Comparison of ENCODE assay signal across 31 mouse cellular contexts in the genomic region with DNA sequence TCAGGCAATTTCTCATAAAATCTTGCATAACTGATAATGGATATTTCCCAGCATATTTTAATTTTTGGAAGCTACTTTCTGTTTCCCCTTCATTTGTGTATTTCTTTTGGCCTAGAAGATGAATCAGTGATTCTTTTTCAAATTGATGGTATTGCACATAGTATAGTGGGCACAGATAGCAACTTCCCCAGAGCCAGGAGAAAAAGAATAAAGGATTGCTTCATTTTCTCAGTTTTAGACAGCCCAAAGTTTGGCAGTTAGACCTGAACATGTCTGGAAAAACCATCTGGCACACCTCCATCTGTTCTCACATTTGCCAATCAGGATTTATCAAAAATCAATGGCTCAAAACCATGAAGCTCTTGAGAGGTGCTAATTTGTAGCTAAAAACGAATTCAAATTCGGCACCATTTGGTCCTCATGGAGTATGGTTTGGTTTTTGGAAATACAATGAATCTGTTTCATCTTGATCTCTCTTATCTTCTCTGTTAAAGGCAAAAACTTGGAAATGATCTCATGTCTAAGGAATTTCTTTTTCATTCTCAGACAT.
DNase-seq lines count a peak whose midpoint lies in the region; ATAC-seq and TF ChIP-seq lines count a peak whose summit lies in the region.
"Had no signal": no experiment of that assay in that cellular context is flagged by ENCODE, and none has a peak within 500 bp of the region (broad histone marks: within the 10 kb centered on the region; RNA-seq: fewer than 3 reads in every experiment).

No protein-coding gene starts in this region.

- no peak overlapping the region for H3K4me2 ChIP-seq in forebrain, embryonic 13.5 days
- no peak overlapping the region for H3K4me2 ChIP-seq in forebrain, postnatal 0 days (ENCODE audit: low read depth)
- no peak overlapping the region for H3K4me2 ChIP-seq in midbrain, embryonic 14.5 days (ENCODE audit: low read length)
- no peak overlapping the region for H3K4me2 ChIP-seq in hindbrain, embryonic 16.5 days (ENCODE audit: low read length)
- H3K4me2 ChIP-seq: embryonic facial prominence, embryonic 15.5 days; heart, embryonic 11.5 days; hindbrain, embryonic 13.5 days; limb, embryonic 13.5 days; liver, embryonic 11.5 days; lung, embryonic 15.5 days; midbrain, embryonic 11.5 days; neural tube, embryonic 13.5 days; stomach, embryonic 15.5 days had no signal

- H3K36me3 ChIP-seq in forebrain, embryonic 13.5 days (ENCODE audit: poor library complexity, severe bottlenecking) = no peaks in the 10 kb centered on the region
- H3K36me3 ChIP-seq in forebrain, embryonic 10.5 days (replicated peaks) = no peaks in the 10 kb centered on the region
- no peaks in the 10 kb centered on the region for H3K36me3 ChIP-seq in forebrain, postnatal 0 days (ENCODE audit: insufficient read depth)
- H3K36me3 ChIP-seq in midbrain, embryonic 14.5 days (ENCODE audit: control insufficient read depth, insufficient read depth, low read length) = no peaks in the 10 kb centered on the region
- H3K36me3 ChIP-seq in hindbrain, embryonic 16.5 days (ENCODE audit: control insufficient read depth, insufficient read depth, low read length) = no peaks in the 10 kb centered on the region
- H3K36me3 ChIP-seq: embryonic facial prominence, embryonic 10.5 days; embryonic facial prominence, embryonic 15.5 days; G1E; hindbrain, embryonic 13.5 days; limb, embryonic 13.5 days; lung, embryonic 15.5 days; neural tube, embryonic 13.5 days; stomach, embryonic 15.5 days had no signal

- H3K27me3 ChIP-seq in forebrain, embryonic 13.5 days = no peaks in the 10 kb centered on the region
- no peaks in the 10 kb centered on the region for H3K27me3 ChIP-seq in forebrain, embryonic 10.5 days (ENCODE audit: poor library complexity, severe bottlenecking)
- H3K27me3 ChIP-seq in forebrain, postnatal 0 days (ENCODE audit: insufficient read depth, low read length) = no peaks in the 10 kb centered on the region
- H3K27me3 ChIP-seq in midbrain, embryonic 14.5 days (ENCODE audit: control insufficient read depth, insufficient read depth, low read length) = no peaks in the 10 kb centered on the region
- no peaks in the 10 kb centered on the region for H3K27me3 ChIP-seq in hindbrain, embryonic 16.5 days (replicated peaks; ENCODE audit: control insufficient read depth, insufficient read depth, low read length)
- H3K27me3 ChIP-seq: embryonic facial prominence, embryonic 15.5 days; hindbrain, embryonic 13.5 days; limb, embryonic 13.5 days; lung, embryonic 15.5 days; neural tube, embryonic 13.5 days; stomach, embryonic 15.5 days had no signal

- no peak overlapping the region for H3K9ac ChIP-seq in forebrain, embryonic 13.5 days
- H3K9ac ChIP-seq in forebrain, postnatal 0 days = no peak overlapping the region
- no peak overlapping the region for H3K9ac ChIP-seq in midbrain, embryonic 14.5 days (replicated peaks; ENCODE audit: low read length)
- H3K9ac ChIP-seq in hindbrain, embryonic 16.5 days (ENCODE audit: low read depth, low read length) = no peak overlapping the region
- H3K9ac ChIP-seq: embryonic facial prominence, embryonic 15.5 days; hindbrain, embryonic 13.5 days; limb, embryonic 13.5 days; lung, embryonic 15.5 days; neural tube, embryonic 13.5 days; stomach, embryonic 15.5 days had no signal

- 64% methylated on average over 2 of the region's 2 CpGs for WGBS in forebrain, embryonic 13.5 days
- WGBS in forebrain, embryonic 10.5 days = 87% methylated on average over 2 of the region's 2 CpGs
- 61% methylated on average over 2 of the region's 2 CpGs for WGBS in forebrain, postnatal 0 days
- 82% methylated on average over 2 of the region's 2 CpGs for WGBS in midbrain, embryonic 14.5 days
- WGBS in hindbrain, embryonic 16.5 days = 78% methylated on average over 2 of the region's 2 CpGs

- no peak overlapping the region for H3K4me3 ChIP-seq in forebrain, embryonic 13.5 days
- no peak overlapping the region for H3K4me3 ChIP-seq in forebrain, embryonic 10.5 days
- no peak overlapping the region for H3K4me3 ChIP-seq in forebrain, postnatal 0 days (ENCODE audit: low read depth, low read length)
- no peak overlapping the region for H3K4me3 ChIP-seq in midbrain, embryonic 14.5 days (replicated peaks; ENCODE audit: low read depth, low read length)
- no peak overlapping the region for H3K4me3 ChIP-seq in hindbrain, embryonic 16.5 days (ENCODE audit: low read length)
- H3K4me3 ChIP-seq: embryonic facial prominence, embryonic 10.5 days; embryonic facial prominence, embryonic 15.5 days; hindbrain, embryonic 13.5 days; limb, embryonic 13.5 days; lung, embryonic 15.5 days; myocyte; neural tube, embryonic 13.5 days; stomach, embryonic 15.5 days had no signal

- no peak for DNase-seq in forebrain, embryonic 10.5 days (ENCODE audit: extremely low spot score, low spot score)
- peak; percentile 47 for DNase-seq in brain, adult 2 months (ENCODE audit: low read depth, low spot score)
- DNase-seq in forebrain, postnatal 0 days = peak; percentile 73
- peak; percentile 32 for DNase-seq in layer of hippocampus, adult 9-10 months (ENCODE audit: low spot score)
- DNase-seq in midbrain, embryonic 14.5 days = no peak
- DNase-seq in yolk sac, embryonic 10.5 days (ENCODE audit: low spot score) = no peak
- DNase-seq: adrenal gland, adult 8-10 months; cerebellum, adult 18-20 months; cerebellum, postnatal 14 days; gastrocnemius, postnatal 14 days; heart, postnatal 36 days; kidney, adult 11 months; kidney, postnatal 14 days; lung, postnatal 36 days; thymus, adult 18-20 months; thymus, postnatal 25 days had no signal

- H3K4me1 ChIP-seq in forebrain, embryonic 13.5 days = no peaks in the 10 kb centered on the region
- no peaks in the 10 kb centered on the region for H3K4me1 ChIP-seq in forebrain, embryonic 10.5 days
- H3K4me1 ChIP-seq in forebrain, postnatal 0 days (ENCODE audit: insufficient read depth) = no peaks in the 10 kb centered on the region
- no peaks in the 10 kb centered on the region for H3K4me1 ChIP-seq in midbrain, embryonic 14.5 days (ENCODE audit: control insufficient read depth, insufficient read depth, low read length)
- no peaks in the 10 kb centered on the region for H3K4me1 ChIP-seq in hindbrain, embryonic 16.5 days (ENCODE audit: control insufficient read depth, insufficient read depth, low read depth, low read length)
- H3K4me1 ChIP-seq: embryonic facial prominence, embryonic 10.5 days; embryonic facial prominence, embryonic 15.5 days; hindbrain, embryonic 13.5 days; limb, embryonic 13.5 days; lung, embryonic 15.5 days; neural tube, embryonic 13.5 days; stomach, embryonic 15.5 days had no signal

- H3K27ac ChIP-seq in forebrain, embryonic 13.5 days = no peak overlapping the region
- H3K27ac ChIP-seq in forebrain, embryonic 10.5 days = no peak overlapping the region
- no peak overlapping the region; the same call in 1 of the 2 replicates for H3K27ac ChIP-seq in forebrain, postnatal 0 days (ENCODE audit: low read depth, low read length)
- no peak overlapping the region for H3K27ac ChIP-seq in midbrain, embryonic 14.5 days (replicated peaks; ENCODE audit: low read depth, low read length)
- no peak overlapping the region for H3K27ac ChIP-seq in hindbrain, embryonic 16.5 days (ENCODE audit: low read depth, low read length)
- H3K27ac ChIP-seq: embryonic facial prominence, embryonic 10.5 days; embryonic facial prominence, embryonic 15.5 days; hindbrain, embryonic 13.5 days; limb, embryonic 13.5 days; lung, embryonic 15.5 days; neural tube, embryonic 13.5 days; stomach, embryonic 15.5 days had no signal

- ATAC-seq in forebrain, embryonic 13.5 days = peak; percentile 73; the same call in 1 of the 2 replicates
- ATAC-seq in forebrain, postnatal 0 days = peak; percentile 76; the same call in 1 of the 2 replicates
- ATAC-seq in midbrain, embryonic 14.5 days (ENCODE audit: low FRiP score, low TSS enrichment) = no peak
- no peak for ATAC-seq in hindbrain, embryonic 16.5 days
- ATAC-seq: inflammation-experienced regulatory T-cells, adult 6 months had no signal

- TF ChIP-seq CTCF in forebrain, postnatal 0 days (IDR thresholded peaks at IDR 0.05; ENCODE audit: low read depth) = no peak

- no peaks in the 10 kb centered on the region for H3K9me3 ChIP-seq in forebrain, embryonic 13.5 days (replicated peaks)
- no peaks in the 10 kb centered on the region for H3K9me3 ChIP-seq in forebrain, embryonic 10.5 days
- H3K9me3 ChIP-seq in forebrain, postnatal 0 days (ENCODE audit: low read length) = no peaks in the 10 kb centered on the region
- H3K9me3 ChIP-seq in midbrain, embryonic 14.5 days (ENCODE audit: control insufficient read depth, low read length) = no peaks in the 10 kb centered on the region
- no peaks in the 10 kb centered on the region for H3K9me3 ChIP-seq in hindbrain, embryonic 16.5 days (ENCODE audit: control insufficient read depth, low read length)
- H3K9me3 ChIP-seq: embryonic facial prominence, embryonic 10.5 days; embryonic facial prominence, embryonic 15.5 days; G1E; hindbrain, embryonic 13.5 days; limb, embryonic 13.5 days; lung, embryonic 15.5 days; neural tube, embryonic 13.5 days; stomach, embryonic 15.5 days had no signal

Comparison
In these comparisons a context has a peak if more than half of its experiments do, and no peak if none do; other contexts are left out.
1. DNase-seq: peak in brain, adult 2 months (single experiment), forebrain, postnatal 0 days (single experiment) and layer of hippocampus, adult 9-10 months (single experiment); none in forebrain, embryonic 10.5 days (single experiment), midbrain, embryonic 14.5 days (single experiment) and yolk sac, embryonic 10.5 days (single experiment).
2. ATAC-seq: peak in forebrain, embryonic 13.5 days (single experiment) and forebrain, postnatal 0 days (single experiment); none in midbrain, embryonic 14.5 days (single experiment) and hindbrain, embryonic 16.5 days (single experiment).